Comparison of ENCODE assay signal across 22 mouse cellular contexts in the genomic region with DNA sequence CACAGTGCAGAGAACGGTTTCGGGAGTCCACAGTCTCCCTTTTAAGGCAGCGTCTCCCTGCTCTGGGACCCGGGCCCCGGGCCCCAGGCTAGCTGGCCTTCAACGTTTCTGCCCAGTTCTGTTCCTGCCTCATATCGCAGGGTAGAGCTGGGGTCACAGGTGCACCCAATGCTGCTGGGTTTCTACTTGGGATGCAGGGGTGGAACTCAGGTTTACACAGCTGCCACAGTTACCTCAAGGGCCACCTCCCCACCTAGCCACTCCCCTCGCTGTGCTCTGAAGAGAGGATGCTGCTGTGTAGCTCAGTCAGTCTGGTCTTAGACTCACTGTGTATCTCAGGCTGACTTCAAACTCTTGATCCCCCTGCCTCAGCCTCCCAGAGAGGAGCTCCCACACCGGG. TPM values are rescaled to one million over a fixed set of nuclear protein-coding genes. Genes with fewer than 3 reads are reported as not detected.
"Had no signal": no experiment of that assay in that cellular context is flagged by ENCODE, and none has a peak within 500 bp of the region (broad histone marks: within the 10 kb centered on the region; RNA-seq: fewer than 3 reads in every experiment).

No protein-coding gene starts in this region.

- DNase-seq: lung, adult 18-20 months; lung, embryonic 14.5 days; lung, postnatal 10 days; lung, postnatal 4 days; right cerebral cortex, postnatal 14 days; thymus, postnatal 14 days; thymus, postnatal 36 days had no signal

- H3K4me2 ChIP-seq: liver, embryonic 11.5 days; lung, embryonic 14.5 days; midbrain, embryonic 13.5 days; midbrain, embryonic 15.5 days; neural tube, embryonic 13.5 days; neural tube, embryonic 15.5 days; stomach, embryonic 15.5 days had no signal

- H3K4me1 ChIP-seq: stomach, embryonic 15.5 days had no signal

- H3K9ac ChIP-seq: liver, embryonic 14.5 days; lung, embryonic 14.5 days; midbrain, embryonic 13.5 days; midbrain, embryonic 15.5 days; neural tube, embryonic 13.5 days; neural tube, embryonic 15.5 days; stomach, embryonic 15.5 days had no signal

- H3K36me3 ChIP-seq: midbrain, embryonic 13.5 days; midbrain, embryonic 15.5 days; neural tube, embryonic 13.5 days; neural tube, embryonic 15.5 days; stomach, embryonic 15.5 days had no signal

- H3K27ac ChIP-seq: liver, embryonic 14.5 days; midbrain, embryonic 13.5 days; midbrain, embryonic 15.5 days; neural tube, embryonic 13.5 days; neural tube, embryonic 15.5 days; stomach, embryonic 15.5 days; stomach, postnatal 0 days had no signal

- ATAC-seq: midbrain, embryonic 15.5 days had no signal

- H3K4me3 ChIP-seq: midbrain, embryonic 13.5 days; midbrain, embryonic 15.5 days; neural tube, embryonic 13.5 days; neural tube, embryonic 15.5 days; stomach, embryonic 15.5 days had no signal

- H3K9me3 ChIP-seq: midbrain, embryonic 13.5 days; midbrain, embryonic 15.5 days; neural tube, embryonic 13.5 days; neural tube, embryonic 15.5 days; stomach, embryonic 15.5 days had no signal

RNA-seq across cellular contexts. Expression of a gene that starts 45.0 kb away (rescaled TPM):
- total RNA-seq: midbrain, postnatal 0 days; monocyte, adult 5-6 weeks had no signal
- polyA plus RNA-seq: liver, embryonic 11.5 days; liver, embryonic 16.5 days; lung, embryonic 16.5 days; midbrain, embryonic 13.5 days; midbrain, embryonic 15.5 days; midbrain, postnatal 0 days; neural tube, embryonic 11.5 days; neural tube, embryonic 13.5 days; neural tube, embryonic 15.5 days; stomach, embryonic 15.5 days; stomach, postnatal 0 days; testis, adult 2 months; thymus, postnatal 0 days had no signal
